Mouse (Mus musculus) kidney, adult 2 months (tissue): ENCODE measurements around the gene Sgcd. TPM values are rescaled to one million over a fixed set of nuclear protein-coding genes. Genes with fewer than 3 reads are reported as not detected.

Source experiments
- DNase-seq: peaks from one replicate; pipeline ENCODE4 v3.0.0; 2021
- H3K27ac ChIP-seq: fragments of 200-500 bp; 2 replicates; pipeline ENCODE4 v1.5.1; 2012; ENCODE audit warnings: low read depth, low read length, control low read depth, inconsistent platforms; ENCODE audit not compliant: insufficient read depth
- H3K27me3 ChIP-seq: fragments of 200-500 bp; replicated peaks from 2 replicates; pipeline ENCODE4 v1.6.1; 2012; ENCODE audit warnings: mild to moderate bottlenecking, moderate library complexity, low read length, inconsistent platforms; ENCODE audit not compliant: control insufficient read depth, insufficient read depth
- H3K36me3 ChIP-seq: fragments of 200-500 bp; 2 replicates; pipeline ENCODE4 v1.6.1; 2012; ENCODE audit warnings: mild to moderate bottlenecking, moderate library complexity, low read length, inconsistent platforms; ENCODE audit not compliant: control insufficient read depth, insufficient read depth
- H3K4me1 ChIP-seq: fragments of 200-500 bp; 2 replicates; pipeline ENCODE4 v1.6.1; 2011; ENCODE audit warnings: low read length; ENCODE audit not compliant: control insufficient read depth, insufficient read depth
- H3K4me3 ChIP-seq: fragments of 200-500 bp; 2 replicates; pipeline ENCODE4 v1.5.1; 2011; ENCODE audit warnings: mild to moderate bottlenecking, low read depth, low read length, control low read depth; ENCODE audit not compliant: insufficient read depth
- CTCF ChIP-seq: fragments of 200-500 bp; conservative IDR thresholded peaks from 2 replicates; pipeline ENCODE4 v1.5.1; 2011; ENCODE audit warnings: low read depth, mild to moderate bottlenecking, control low read depth, low read length, moderate library complexity, mixed read lengths; ENCODE audit not compliant: insufficient read depth, insufficient read length
- POLR2A ChIP-seq: fragments of 200-500 bp; IDR thresholded peaks from one replicate; pipeline ENCODE4 v1.6.1; 2011; ENCODE audit warnings: low read depth, low read length, control low read depth
- WGBS: fragments of 180-500 bp; shearing (Covaris S2); methylation state at CpG from one replicate; pipeline ENCODE4 v1.1.7; 2018; 5-methylcytosine and 5-hydroxymethylcytosine counted together
- polyA plus RNA-seq: library from polyadenylated mRNA; depleted of rRNA; stranded (reverse); fragments of >200 nt; gene quantifications from 2 replicates; pipeline ENCODE4 v1.2.3, GENCODE M21; 2012

The Sgcd gene
- polyA plus RNA-seq, 1 experiment = 0.74 TPM

DNA sequence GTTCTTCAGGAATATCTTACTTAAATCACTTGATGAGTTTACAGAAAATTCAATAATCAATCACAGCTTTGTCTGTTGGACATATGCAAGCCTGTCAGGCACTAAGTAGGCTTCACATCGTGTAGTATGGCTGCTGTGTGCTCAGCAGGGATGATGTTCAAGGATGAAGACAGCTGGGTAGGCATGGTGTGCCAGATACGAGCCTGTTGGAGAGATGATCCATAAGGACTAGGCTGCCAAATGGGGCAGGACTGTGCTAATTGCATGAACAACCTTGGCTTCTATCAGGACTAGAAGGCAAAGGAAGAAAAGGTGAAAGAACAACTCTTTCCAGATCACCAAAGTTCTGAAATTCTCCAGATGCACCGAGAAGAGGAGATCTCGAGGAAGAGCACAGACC lies 939.0 kb downstream of the Sgcd start:
- WGBS = 87% methylated on average over 4 of the region's 4 CpGs
- Histone ChIP-seq H3K4me3 (no peak overlapping the region), H3K27ac (no peak overlapping the region), H3K4me1 (no peaks in the 10 kb centered on the region), H3K36me3 (no peaks in the 10 kb centered on the region), H3K27me3 (no peaks in the 10 kb centered on the region)
- TF ChIP-seq POLR2A (no peak), CTCF (no peak)
- DNase-seq = no peak

DNA sequence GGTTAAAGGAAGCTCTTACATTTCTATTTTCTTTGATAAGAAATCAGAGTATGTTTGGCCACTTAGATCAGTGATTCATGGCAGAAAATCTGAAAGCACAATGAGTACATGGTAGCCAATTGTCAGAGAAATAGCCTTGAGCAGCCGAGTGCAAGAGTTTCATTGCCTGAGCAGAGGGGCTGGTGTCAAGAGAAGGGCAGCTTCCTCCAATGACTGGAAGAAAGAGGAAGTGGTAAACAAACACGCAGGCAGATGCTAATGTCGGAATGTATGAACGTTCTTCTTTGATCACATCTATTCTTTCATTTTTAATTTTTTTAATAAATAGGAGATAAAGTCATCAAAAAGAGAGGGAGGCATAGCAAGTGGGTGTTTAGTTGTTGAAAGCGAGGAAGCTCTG lies 956.5 kb downstream of the Sgcd start:
- H3K4me1 ChIP-seq = no peaks in the 10 kb centered on the region

GRCm38 (mm10) chr11:47020874-47021273 lies 967.9 kb downstream of the Sgcd start:
- Histone ChIP-seq H3K27me3 (no peaks in the 10 kb centered on the region), H3K4me1 (no peaks in the 10 kb centered on the region), H3K36me3 (no peaks in the 10 kb centered on the region), H3K27ac (no peak overlapping the region), H3K4me3 (no peak overlapping the region)
- WGBS = 52% methylated on average over 6 of the region's 6 CpGs
- TF ChIP-seq POLR2A (no peak), CTCF (no peak)
- DNase-seq = no peak

More for the DNA sequence above, 956.5 kb downstream of the Sgcd start:
- WGBS = 75% methylated on average over 5 of the region's 5 CpGs
- TF ChIP-seq POLR2A (no peak), CTCF (no peak)
- Histone ChIP-seq H3K4me3 (no peak overlapping the region), H3K36me3 (no peaks in the 10 kb centered on the region), H3K27me3 (no peaks in the 10 kb centered on the region), H3K27ac (no peak overlapping the region)
- no peak for DNase-seq

DNA sequence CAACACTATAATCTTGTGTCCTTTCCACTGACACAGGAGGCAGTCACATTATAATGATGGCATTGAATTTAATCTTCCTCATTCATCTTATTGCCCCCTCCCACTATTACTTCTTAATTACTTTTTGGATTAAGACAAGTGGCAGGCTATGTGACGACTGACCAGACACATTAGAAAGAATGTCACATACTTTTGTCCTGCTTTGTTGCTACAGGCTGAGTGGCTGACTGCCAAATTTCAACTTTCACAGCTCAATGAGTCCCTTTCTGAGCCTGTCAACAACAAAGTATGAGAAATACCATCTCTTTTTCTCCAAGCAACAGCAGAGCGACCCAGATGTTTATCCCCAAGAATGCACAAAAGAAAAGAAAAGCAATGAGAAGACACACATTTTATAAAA lies 970.6 kb downstream of the Sgcd start:
- H3K27me3 ChIP-seq = no peaks in the 10 kb centered on the region
- TF ChIP-seq CTCF (no peak), POLR2A (no peak)
- H3K36me3 ChIP-seq = no peaks in the 10 kb centered on the region
- no peaks in the 10 kb centered on the region for H3K4me1 ChIP-seq
- peak; percentile 40 for DNase-seq
- 26% methylated on average over 2 of the region's 2 CpGs for WGBS
- H3K27ac ChIP-seq = no peak overlapping the region
- H3K4me3 ChIP-seq = no peak overlapping the region

- no peaks in the 10 kb centered on the region for H3K27me3 ChIP-seq
- no peaks in the 10 kb centered on the region for H3K36me3 ChIP-seq
- TF ChIP-seq CTCF (no peak), POLR2A (no peak)
- WGBS = 65% methylated on average over 2 of the region's 2 CpGs
- H3K27ac ChIP-seq = no peak overlapping the region
- DNase-seq = no peak
- H3K4me1 ChIP-seq = no peaks in the 10 kb centered on the region
- no peak overlapping the region for H3K4me3 ChIP-seq
Observed at GRCm38 (mm10) chr11:47015683-47016082, 973.1 kb downstream of the Sgcd start.

DNA sequence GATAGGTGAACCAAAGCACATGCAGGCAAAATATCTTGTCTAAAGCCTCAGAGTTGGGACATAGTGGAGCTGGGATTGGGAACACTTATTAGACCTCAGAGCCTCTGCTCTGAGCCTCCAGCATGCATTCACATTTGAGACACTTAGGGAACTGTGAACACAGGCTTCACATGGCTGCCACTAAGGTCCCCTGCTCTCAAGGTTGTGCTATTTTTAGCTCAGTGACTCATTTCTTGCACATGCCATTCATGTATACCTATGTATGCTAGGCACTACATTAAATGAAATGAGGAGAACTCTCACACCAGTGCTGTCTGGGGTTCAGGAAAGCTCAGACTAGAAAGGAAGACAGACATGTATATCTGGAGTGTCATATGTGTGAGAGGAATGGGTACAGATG lies 974.5 kb downstream of the Sgcd start:
- no peaks in the 10 kb centered on the region for H3K27me3 ChIP-seq
- TF ChIP-seq CTCF = no peak
- no peak for TF ChIP-seq POLR2A
- DNase-seq = peak; percentile 1
- no peaks in the 10 kb centered on the region for H3K4me1 ChIP-seq
- H3K4me3 ChIP-seq = no peak overlapping the region
- H3K27ac ChIP-seq = no peak overlapping the region
- H3K36me3 ChIP-seq = no peaks in the 10 kb centered on the region

DNA sequence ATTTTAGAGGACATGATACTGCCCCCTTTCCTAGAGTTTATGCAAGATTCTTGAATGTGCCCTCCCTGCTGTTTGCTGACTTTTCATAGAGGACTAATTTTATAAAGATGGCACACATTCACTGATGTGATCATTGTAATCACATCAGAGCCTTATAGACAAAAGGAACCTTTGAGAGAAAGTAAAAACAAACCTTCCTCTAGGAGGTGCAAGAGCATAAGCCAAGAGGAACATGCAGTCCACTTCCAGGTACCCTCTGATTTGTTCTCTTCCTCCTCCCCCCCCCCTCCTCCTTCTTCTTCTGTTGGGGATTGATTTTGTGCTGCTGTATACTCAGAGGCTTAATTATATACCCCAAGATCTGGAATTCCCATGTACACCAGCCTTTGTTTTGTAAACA lies 978.6 kb downstream of the Sgcd start:
- DNase-seq = no peak
- H3K36me3 ChIP-seq = no peaks in the 10 kb centered on the region
- no peak overlapping the region for H3K27ac ChIP-seq
- TF ChIP-seq CTCF (0 out of 2 replicates have a peak, but pooled peaks have one; percentile 17), POLR2A (no peak)
- no peaks in the 10 kb centered on the region for H3K27me3 ChIP-seq
- H3K4me3 ChIP-seq = no peak overlapping the region
- H3K4me1 ChIP-seq = no peaks in the 10 kb centered on the region

- no peaks in the 10 kb centered on the region for H3K27me3 ChIP-seq
- H3K27ac ChIP-seq = no peak overlapping the region
- no peak overlapping the region for H3K4me3 ChIP-seq
- no peaks in the 10 kb centered on the region for H3K36me3 ChIP-seq
- no peaks in the 10 kb centered on the region for H3K4me1 ChIP-seq
- WGBS = 68% methylated on average over 1 of the region's 1 CpGs
- DNase-seq = no peak
- TF ChIP-seq CTCF (no peak), POLR2A (no peak)
Observed at GRCm38 (mm10) chr11:47005301-47005875, 983.4 kb downstream of the Sgcd start.
